Mouse (Mus musculus): ENCODE results near the gene Rbfox3. TPM values are rescaled to one million over a fixed set of nuclear protein-coding genes. Genes with fewer than 3 reads are reported as not detected.

The Rbfox3 gene
- polyA plus RNA-seq, 1 experiment from 2014 or later: 6.9 TPM

GRCm38 (mm10) chr11:118485780-118486179 lies 425.6 kb downstream of the Rbfox3 start:
- 94% methylated on average over 3 of the region's 3 CpGs for WGBS
- Histone ChIP-seq H3K4me2 (ENCODE audit: low read depth, low read length, severe bottlenecking) (no peak overlapping the region), H3K27ac (ENCODE audit: low read depth, low read length) (no peak overlapping the region), H3K36me3 (ENCODE audit: control insufficient read depth, insufficient read depth, low read length) (no peaks in the 10 kb centered on the region), H3K27me3 (ENCODE audit: control insufficient read depth, insufficient read depth, low read length) (no peaks in the 10 kb centered on the region), H3K4me3 (ENCODE audit: low read depth, low read length) (no peak overlapping the region), H3K9me3 (ENCODE audit: control insufficient read depth, low read length) (no peaks in the 10 kb centered on the region), H3K4me1 (replicated peaks; ENCODE audit: control insufficient read depth, insufficient read depth, low read length) (no peaks in the 10 kb centered on the region; the same call in none of the 2 replicates), H3K9ac (ENCODE audit: low read length) (no peak overlapping the region)
- DNase-seq (ENCODE audit: low spot score): no peak
- ATAC-seq (replicated peaks; ENCODE audit: low FRiP score): no peak

GRCm38 (mm10) chr11:118485338-118485737 lies 426.1 kb downstream of the Rbfox3 start:
- no peak for ATAC-seq (replicated peaks; ENCODE audit: low FRiP score)
- H3K36me3 ChIP-seq (ENCODE audit: control insufficient read depth, insufficient read depth, low read length): no peaks in the 10 kb centered on the region

GRCm38 (mm10) chr11:118484169-118484568 lies 427.2 kb downstream of the Rbfox3 start:
- ATAC-seq (replicated peaks; ENCODE audit: low FRiP score) (no peak), DNase-seq (ENCODE audit: low spot score) (no peak)
- Histone ChIP-seq H3K36me3 (ENCODE audit: control insufficient read depth, insufficient read depth, low read length) (no peaks in the 10 kb centered on the region), H3K4me3 (ENCODE audit: low read depth, low read length) (no peak overlapping the region), H3K27ac (ENCODE audit: low read depth, low read length) (no peak overlapping the region), H3K27me3 (ENCODE audit: control insufficient read depth, insufficient read depth, low read length) (no peaks in the 10 kb centered on the region), H3K4me1 (replicated peaks; ENCODE audit: control insufficient read depth, insufficient read depth, low read length) (no peaks in the 10 kb centered on the region), H3K4me2 (ENCODE audit: low read depth, low read length, severe bottlenecking) (no peak overlapping the region), H3K9ac (ENCODE audit: low read length) (no peak overlapping the region), H3K9me3 (ENCODE audit: control insufficient read depth, low read length) (no peaks in the 10 kb centered on the region)
- 82% methylated on average over 8 of the region's 8 CpGs for WGBS

More at GRCm38 (mm10) chr11:118485338-118485737, 426.1 kb downstream of the Rbfox3 start:
- Histone ChIP-seq H3K4me2 (ENCODE audit: low read depth, low read length, severe bottlenecking) (no peak overlapping the region), H3K9ac (ENCODE audit: low read length) (no peak overlapping the region), H3K27me3 (ENCODE audit: control insufficient read depth, insufficient read depth, low read length) (no peaks in the 10 kb centered on the region), H3K9me3 (ENCODE audit: control insufficient read depth, low read length) (no peaks in the 10 kb centered on the region), H3K4me3 (ENCODE audit: low read depth, low read length) (no peak overlapping the region), H3K27ac (ENCODE audit: low read depth, low read length) (no peak overlapping the region), H3K4me1 (replicated peaks; ENCODE audit: control insufficient read depth, insufficient read depth, low read length) (no peaks in the 10 kb centered on the region; the same call in none of the 2 replicates)
- DNase-seq (ENCODE audit: low spot score): no peak
- 68% methylated on average over 11 of the region's 11 CpGs for WGBS

GRCm38 (mm10) chr11:118481751-118482150 lies 429.6 kb downstream of the Rbfox3 start:
- Histone ChIP-seq H3K4me3 (ENCODE audit: low read depth, low read length) (no peak overlapping the region), H3K27ac (ENCODE audit: low read depth, low read length) (no peak overlapping the region), H3K4me2 (ENCODE audit: low read depth, low read length, severe bottlenecking) (no peak overlapping the region), H3K9ac (ENCODE audit: low read length) (no peak overlapping the region), H3K9me3 (ENCODE audit: control insufficient read depth, low read length) (no peaks in the 10 kb centered on the region), H3K36me3 (ENCODE audit: control insufficient read depth, insufficient read depth, low read length) (no peaks in the 10 kb centered on the region), H3K4me1 (replicated peaks; ENCODE audit: control insufficient read depth, insufficient read depth, low read length) (peaks cover 6% of the 10 kb centered on the region; the same call in 1 of the 2 replicates), H3K27me3 (ENCODE audit: control insufficient read depth, insufficient read depth, low read length) (no peaks in the 10 kb centered on the region)
- DNase-seq (ENCODE audit: low spot score) (no peak), ATAC-seq (replicated peaks; ENCODE audit: low FRiP score) (no peak)
- whole genome bisulfite sequencing: 91% methylated on average over 14 of the region's 14 CpGs

GRCm38 (mm10) chr11:118481231-118481630 lies 430.2 kb downstream of the Rbfox3 start:
- WGBS: 97% methylated on average over 11 of the region's 11 CpGs
- no peak overlapping the region for H3K4me2 ChIP-seq (ENCODE audit: low read depth, low read length, severe bottlenecking)
- H3K9me3 ChIP-seq (ENCODE audit: control insufficient read depth, low read length): no peaks in the 10 kb centered on the region
- DNase-seq (ENCODE audit: low spot score): no peak
- no peak for ATAC-seq (replicated peaks; ENCODE audit: low FRiP score)
- no peak overlapping the region for H3K4me3 ChIP-seq (ENCODE audit: low read depth, low read length)
- no peaks in the 10 kb centered on the region for H3K36me3 ChIP-seq (ENCODE audit: control insufficient read depth, insufficient read depth, low read length)
- no peaks in the 10 kb centered on the region for H3K27me3 ChIP-seq (ENCODE audit: control insufficient read depth, insufficient read depth, low read length)
- no peak overlapping the region for H3K9ac ChIP-seq (ENCODE audit: low read length)
- no peak overlapping the region for H3K27ac ChIP-seq (ENCODE audit: low read depth, low read length)
- H3K4me1 ChIP-seq (replicated peaks; ENCODE audit: control insufficient read depth, insufficient read depth, low read length): peaks cover 6% of the 10 kb centered on the region; the same call in 1 of the 2 replicates

- ATAC-seq (replicated peaks; ENCODE audit: low FRiP score): no peak
- Histone ChIP-seq H3K36me3 (ENCODE audit: control insufficient read depth, insufficient read depth, low read length) (no peaks in the 10 kb centered on the region), H3K27me3 (ENCODE audit: control insufficient read depth, insufficient read depth, low read length) (no peaks in the 10 kb centered on the region), H3K4me1 (replicated peaks; ENCODE audit: control insufficient read depth, insufficient read depth, low read length) (peaks cover 6% of the 10 kb centered on the region; the same call in 1 of the 2 replicates), H3K4me3 (ENCODE audit: low read depth, low read length) (no peak overlapping the region), H3K9ac (ENCODE audit: low read length) (no peak overlapping the region), H3K4me2 (ENCODE audit: low read depth, low read length, severe bottlenecking) (no peak overlapping the region), H3K9me3 (ENCODE audit: control insufficient read depth, low read length) (no peaks in the 10 kb centered on the region), H3K27ac (ENCODE audit: low read depth, low read length) (no peak overlapping the region)
- no peak for DNase-seq (ENCODE audit: low spot score)
- 90% methylated on average over 12 of the region's 12 CpGs for WGBS
Observed at GRCm38 (mm10) chr11:118479776-118480175, 431.6 kb downstream of the Rbfox3 start.

- H3K4me2 ChIP-seq (ENCODE audit: low read depth, low read length, severe bottlenecking): peak within 1 kb of the TSS; percentile 95
- no peaks in the 10 kb centered on the region for H3K9me3 ChIP-seq (ENCODE audit: control insufficient read depth, low read length)
- H3K27ac ChIP-seq (ENCODE audit: low read depth, low read length): no peak within 1 kb of the TSS
- H3K36me3 ChIP-seq (ENCODE audit: control insufficient read depth, insufficient read depth, low read length): no peaks in the 10 kb centered on the region
- peak; percentile 100 for ATAC-seq (replicated peaks; ENCODE audit: low FRiP score)
- peak within 1 kb of the TSS; percentile 72 for H3K9ac ChIP-seq (ENCODE audit: low read length)
- H3K4me1 ChIP-seq (replicated peaks; ENCODE audit: control insufficient read depth, insufficient read depth, low read length): peaks cover 6% of the 10 kb centered on the region; the same call in 1 of the 2 replicates
- no peaks in the 10 kb centered on the region for H3K27me3 ChIP-seq (ENCODE audit: control insufficient read depth, insufficient read depth, low read length)
- DNase-seq (ENCODE audit: low spot score): peak; percentile 97
- peak within 1 kb of the TSS; percentile 69 for H3K4me3 ChIP-seq (ENCODE audit: low read depth, low read length)
- under 1% methylated on average over 57 of the region's 57 CpGs for WGBS
Observed at GRCm38 (mm10) chr11:118476396-118477373, 434.7 kb downstream of the Rbfox3 start, which contains the start of gene Engase. TSS of gene Engase (plus strand) at chr11:118476829.

GRCm38 (mm10) chr11:118475496-118476083 lies 435.8 kb downstream of the Rbfox3 start:
- Histone ChIP-seq H3K36me3 (ENCODE audit: control insufficient read depth, insufficient read depth, low read length) (no peaks in the 10 kb centered on the region), H3K9ac (ENCODE audit: low read length) (no peak overlapping the region), H3K27ac (ENCODE audit: low read depth, low read length) (no peak overlapping the region), H3K4me1 (replicated peaks; ENCODE audit: control insufficient read depth, insufficient read depth, low read length) (peaks cover 6% of the 10 kb centered on the region; the same call in 1 of the 2 replicates), H3K27me3 (ENCODE audit: control insufficient read depth, insufficient read depth, low read length) (no peaks in the 10 kb centered on the region), H3K9me3 (ENCODE audit: control insufficient read depth, low read length) (no peaks in the 10 kb centered on the region), H3K4me2 (ENCODE audit: low read depth, low read length, severe bottlenecking) (no peak overlapping the region), H3K4me3 (ENCODE audit: low read depth, low read length) (no peak overlapping the region)
- 94% methylated on average over 7 of the region's 7 CpGs for WGBS
- DNase-seq (ENCODE audit: low spot score): no peak
- ATAC-seq (replicated peaks; ENCODE audit: low FRiP score): no peak

Data from forebrain, embryonic 11.5 days (tissue).